Mouse (Mus musculus): ENCODE results near the gene Anapc11. TPM values are rescaled to one million over a fixed set of nuclear protein-coding genes. Genes with fewer than 3 reads are reported as not detected.

Anapc11 gene
- polyA plus RNA-seq, 1 experiment, result 200 TPM

- no peak for TF ChIP-seq GATA1 (IDR thresholded peaks at IDR 0.05; ENCODE audit: low read length)
Measured at GRCm38 (mm10) chr11:120613481-120613972, 15.3 kb downstream of the Anapc11 start.

GRCm38 (mm10) chr11:120613976-120614375 lies 15.8 kb downstream of the Anapc11 start:
- TF ChIP-seq GATA1 (IDR thresholded peaks at IDR 0.05; ENCODE audit: low read length), result no peak

GRCm38 (mm10) chr11:120615167-120615566 lies 16.9 kb downstream of the Anapc11 start:
- TF ChIP-seq GATA1 (IDR thresholded peaks at IDR 0.05; ENCODE audit: low read length), result no peak

- TF ChIP-seq GATA1 (IDR thresholded peaks at IDR 0.05; ENCODE audit: low read length), result no peak
Measured at GRCm38 (mm10) chr11:120615606-120616203, 17.5 kb downstream of the Anapc11 start.

GRCm38 (mm10) chr11:120616617-120617294 lies 18.5 kb downstream of the Anapc11 start:
- no peak for TF ChIP-seq GATA1 (IDR thresholded peaks at IDR 0.05; ENCODE audit: low read length)

- TF ChIP-seq GATA1 (IDR thresholded peaks at IDR 0.05; ENCODE audit: low read length), result no peak
Measured at GRCm38 (mm10) chr11:120617519-120618112, 19.4 kb downstream of the Anapc11 start, which contains the start of gene Pcyt2. Gene Pcyt2, minus strand, starts transcription at chr11:120617936.

GRCm38 (mm10) chr11:120618619-120619535 lies 20.7 kb downstream of the Anapc11 start:
- TF ChIP-seq GATA1 (IDR thresholded peaks at IDR 0.05; ENCODE audit: low read length), result no peak

- TF ChIP-seq GATA1 (IDR thresholded peaks at IDR 0.05; ENCODE audit: low read length), result no peak
Measured at GRCm38 (mm10) chr11:120620195-120620594, 22.0 kb downstream of the Anapc11 start.

GRCm38 (mm10) chr11:120622805-120623204 lies 24.6 kb downstream of the Anapc11 start:
- TF ChIP-seq GATA1 (IDR thresholded peaks at IDR 0.05; ENCODE audit: low read length), result no peak

GRCm38 (mm10) chr11:120623961-120624679 lies 25.9 kb downstream of the Anapc11 start:
- TF ChIP-seq GATA1 (IDR thresholded peaks at IDR 0.05; ENCODE audit: low read length), result no peak

- no peak for TF ChIP-seq GATA1 (IDR thresholded peaks at IDR 0.05; ENCODE audit: low read length)
Measured at GRCm38 (mm10) chr11:120624680-120625111, 26.5 kb downstream of the Anapc11 start.

- TF ChIP-seq GATA1 (IDR thresholded peaks at IDR 0.05; ENCODE audit: low read length), result no peak
Measured at GRCm38 (mm10) chr11:120625152-120625775, 27.0 kb downstream of the Anapc11 start, which contains the start of gene Sirt7. Gene Sirt7, minus strand, starts transcription at chr11:120625240.

- no peak for TF ChIP-seq GATA1 (IDR thresholded peaks at IDR 0.05; ENCODE audit: low read length)
Measured at GRCm38 (mm10) chr11:120626785-120627467, 28.7 kb downstream of the Anapc11 start.

All from G1E-ER4 (cell line).